Mouse (Mus musculus) thymus, adult 2 months (tissue): ENCODE results near the gene Mtss1l. TPM values are rescaled to one million over a fixed set of nuclear protein-coding genes. Genes with fewer than 3 reads are reported as not detected.

Experiments
- DNase-seq: peaks from one replicate; pipeline ENCODE4 v3.0.0; 2021
- H3K27ac ChIP-seq: fragments of 200-500 bp; 2 replicates; pipeline ENCODE4 v1.5.1; 2012; ENCODE audit warnings: low read length, control low read depth; ENCODE audit not compliant: control insufficient read depth, insufficient read depth
- H3K27me3 ChIP-seq: fragments of 200-500 bp; 2 replicates; pipeline ENCODE4 v1.6.1; 2012; ENCODE audit warnings: mild to moderate bottlenecking, low read length, moderate library complexity, mixed read lengths; ENCODE audit not compliant: control insufficient read depth, insufficient read depth
- H3K36me3 ChIP-seq: fragments of 200-500 bp; 2 replicates; pipeline ENCODE4 v1.6.1; 2012; ENCODE audit warnings: mild to moderate bottlenecking, low read length, moderate library complexity; ENCODE audit not compliant: control insufficient read depth, insufficient read depth
- H3K4me1 ChIP-seq: fragments of 200-500 bp; replicated peaks from 2 replicates; pipeline ENCODE4 v1.6.1; 2012; ENCODE audit warnings: low read length; ENCODE audit not compliant: control insufficient read depth, insufficient read depth
- H3K4me3 ChIP-seq: fragments of 200-500 bp; 2 replicates; pipeline ENCODE4 v1.5.1; 2012; ENCODE audit warnings: mild to moderate bottlenecking, low read length, control low read depth, moderate library complexity; ENCODE audit not compliant: control insufficient read depth, insufficient read depth
- CTCF ChIP-seq: fragments of 200-500 bp; IDR thresholded peaks from 2 replicates; pipeline ENCODE4 v1.5.1; 2012; ENCODE audit warnings: mild to moderate bottlenecking, control low read depth, low read length, moderate library complexity, borderline replicate concordance; ENCODE audit not compliant: control insufficient read depth, poor library complexity, insufficient read depth; ENCODE audit errors: extremely low read depth
- POLR2A ChIP-seq: fragments of 200-500 bp; IDR thresholded peaks from 2 replicates; pipeline ENCODE4 v1.6.1; 2012; ENCODE audit warnings: mild to moderate bottlenecking, low read length, control low read depth, moderate library complexity; ENCODE audit not compliant: control insufficient read depth, poor library complexity, insufficient read depth; ENCODE audit errors: extremely low read depth
- WGBS: fragments of 180-500 bp; shearing (Covaris S2); methylation state at CpG from one replicate; pipeline ENCODE4 v1.1.7; 2018; 5-methylcytosine and 5-hydroxymethylcytosine counted together
- polyA plus RNA-seq: library from polyadenylated mRNA; depleted of rRNA; stranded (reverse); fragments of >200 nt; gene quantifications from 2 replicates; pipeline ENCODE4 v1.2.3, GENCODE M21; 2012

Gene Mtss1l
- polyA plus RNA-seq, 1 experiment, result 43.6 TPM

GRCm38 (mm10) chr8:110756196-110756595 lies 34.9 kb downstream of the Mtss1l start:
- no peaks in the 10 kb centered on the region for H3K4me1 ChIP-seq
- 87% methylated on average over 5 of the region's 5 CpGs for WGBS
- no peaks in the 10 kb centered on the region for H3K27me3 ChIP-seq
- no peak overlapping the region for H3K4me3 ChIP-seq
- no peak for TF ChIP-seq POLR2A
- TF ChIP-seq CTCF, result no peak
- H3K36me3 ChIP-seq, result no peaks in the 10 kb centered on the region
- no peak overlapping the region for H3K27ac ChIP-seq
- no peak for DNase-seq

- H3K27ac ChIP-seq, result no peak overlapping the region
- no peak for DNase-seq
- no peaks in the 10 kb centered on the region for H3K36me3 ChIP-seq
- H3K4me1 ChIP-seq, result no peaks in the 10 kb centered on the region
- H3K4me3 ChIP-seq, result no peak overlapping the region
- H3K27me3 ChIP-seq, result no peaks in the 10 kb centered on the region
- 78% methylated on average over 7 of the region's 7 CpGs for WGBS
- TF ChIP-seq CTCF (no peak), POLR2A (no peak)
These were observed 39.1 kb downstream of the Mtss1l start for GRCm38 (mm10) chr8:110760280-110760940.

- no peak for DNase-seq
- Histone ChIP-seq H3K4me3 (no peak overlapping the region), H3K36me3 (no peaks in the 10 kb centered on the region), H3K4me1 (no peaks in the 10 kb centered on the region), H3K27ac (no peak overlapping the region), H3K27me3 (no peaks in the 10 kb centered on the region)
- 81% methylated on average over 5 of the region's 5 CpGs for WGBS
- TF ChIP-seq CTCF, result no peak
- TF ChIP-seq POLR2A, result no peak
These were observed 39.9 kb downstream of the Mtss1l start for GRCm38 (mm10) chr8:110761185-110761584.

GRCm38 (mm10) chr8:110761988-110762387 lies 40.7 kb downstream of the Mtss1l start:
- DNase-seq, result no peak
- H3K36me3 ChIP-seq, result no peaks in the 10 kb centered on the region
- WGBS, result 69% methylated on average over 6 of the region's 6 CpGs
- no peaks in the 10 kb centered on the region for H3K4me1 ChIP-seq
- H3K27ac ChIP-seq, result no peak overlapping the region
- TF ChIP-seq CTCF (no peak), POLR2A (no peak)
- no peaks in the 10 kb centered on the region for H3K27me3 ChIP-seq
- no peak overlapping the region for H3K4me3 ChIP-seq

GRCm38 (mm10) chr8:110764671-110765070 lies 43.4 kb downstream of the Mtss1l start:
- Histone ChIP-seq H3K27ac (no peak overlapping the region), H3K36me3 (no peaks in the 10 kb centered on the region), H3K4me1 (no peaks in the 10 kb centered on the region), H3K4me3 (no peak overlapping the region), H3K27me3 (no peaks in the 10 kb centered on the region; the same call in 1 of the 2 replicates)
- WGBS, result 93% methylated on average over 3 of the region's 3 CpGs
- TF ChIP-seq POLR2A (no peak), CTCF (no peak)
- DNase-seq, result no peak

GRCm38 (mm10) chr8:110767261-110767660 lies 46.0 kb downstream of the Mtss1l start:
- Histone ChIP-seq H3K4me1 (no peaks in the 10 kb centered on the region; the same call in 1 of the 2 replicates), H3K36me3 (no peaks in the 10 kb centered on the region), H3K27ac (no peak overlapping the region), H3K4me3 (no peak overlapping the region), H3K27me3 (no peaks in the 10 kb centered on the region; the same call in 1 of the 2 replicates)
- 86% methylated on average over 6 of the region's 6 CpGs for WGBS
- no peak for DNase-seq
- TF ChIP-seq POLR2A (no peak), CTCF (no peak)
